Mouse (Mus musculus): ENCODE data around the gene Aicda. TPM values are rescaled to one million over a fixed set of nuclear protein-coding genes. Genes with fewer than 3 reads are reported as not detected.
A peak's percentile ranks its signal among the peaks of the same experiment; 100 is the strongest.

The Aicda gene
- total RNA-seq, 1 experiment, result 0.76 TPM

DNA sequence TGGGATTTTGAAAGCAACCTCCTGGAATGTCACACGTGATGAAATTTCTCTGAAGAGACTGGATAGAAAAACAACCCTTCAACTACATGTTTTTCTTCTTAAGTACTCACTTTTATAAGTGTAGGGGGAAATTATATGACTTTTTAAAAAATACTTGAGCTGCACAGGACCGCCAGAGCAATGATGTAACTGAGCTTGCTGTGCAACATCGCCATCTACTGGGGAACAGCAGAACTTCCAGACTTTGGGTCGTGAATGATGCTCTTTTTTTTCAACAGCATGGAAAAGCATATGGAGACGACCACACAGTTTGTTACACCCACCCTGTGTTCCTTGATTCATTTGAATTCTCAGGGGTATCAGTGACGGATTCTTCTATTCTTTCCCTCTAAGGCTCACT, 8.9 kb downstream of the Aicda start:
- TF ChIP-seq ZC3H11A (IDR thresholded peaks at IDR 0.05; ENCODE audit: borderline replicate concordance, low read depth, low read length) (no peak), HCFC1 (IDR thresholded peaks at IDR 0.05; ENCODE audit: borderline replicate concordance, insufficient read depth, low read length) (no peak), ZNF384 (IDR thresholded peaks at IDR 0.05; ENCODE audit: low read depth, low read length) (peak; percentile 90), CHD2 (IDR thresholded peaks at IDR 0.05; ENCODE audit: low read depth, low read length) (no peak)
- peak; percentile 58 for DNase-seq (ENCODE audit: low read depth, low spot score)

DNA sequence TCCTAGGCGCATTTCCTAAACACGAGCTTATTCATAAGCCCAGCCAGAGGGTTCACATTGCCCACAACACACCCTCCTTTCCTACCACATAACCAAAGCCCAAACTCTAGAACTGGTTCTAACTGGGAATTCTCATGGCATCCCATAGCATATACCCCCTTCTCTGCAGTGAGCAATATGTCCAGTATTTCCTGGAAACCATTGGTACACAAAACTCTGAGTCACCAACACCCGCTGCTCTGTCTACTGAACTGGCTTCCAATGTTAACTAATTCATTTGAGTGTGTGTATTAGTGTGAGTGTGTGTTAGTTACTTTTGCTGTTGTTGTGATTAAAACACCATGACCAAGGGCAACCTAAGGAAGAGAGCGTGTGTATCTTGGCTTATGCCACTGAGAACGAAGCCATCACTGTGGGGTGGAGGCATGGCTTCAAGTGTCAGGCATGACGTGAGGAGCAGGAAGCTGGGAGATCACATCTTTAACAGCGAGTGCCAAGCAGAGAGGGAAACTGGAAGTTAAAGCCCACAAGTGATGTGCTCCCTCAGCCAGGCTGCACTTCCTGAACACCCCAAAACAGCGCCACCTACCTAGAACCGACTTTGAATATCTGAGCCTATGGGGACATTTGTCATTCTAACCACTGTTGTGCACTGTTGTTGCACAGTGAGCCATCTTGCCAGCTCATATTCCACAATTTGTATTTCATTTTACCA, 11.6 kb downstream of the Aicda start:
- no peaks in the 10 kb centered on the region for H3K4me1 ChIP-seq (ENCODE audit: control insufficient read depth in 2 of 2, insufficient read depth in 2 of 2, low read length in 2 of 2, poor library complexity in 1 of 2)
- H3K36me3 ChIP-seq (ENCODE audit: control insufficient read depth, insufficient read depth, low read length, poor library complexity, severe bottlenecking), result no peaks in the 10 kb centered on the region
- no peak for DNase-seq (ENCODE audit: low read depth, low spot score)
- H3K9me3 ChIP-seq (ENCODE audit: control insufficient read depth, insufficient read depth, low read depth, low read length), result no peaks in the 10 kb centered on the region
- H3K9ac ChIP-seq (ENCODE audit: insufficient read depth, low read depth, low read length, poor library complexity, severe bottlenecking), result no peak overlapping the region
- in situ Hi-C loops (cut with MboI; ENCODE audit: low sequenced_read_pairs in 2 of 2, unreplicated experiment in 2 of 2), result no loop called here
- no peak for TF ChIP-seq ZNF384 (IDR thresholded peaks at IDR 0.05; ENCODE audit: low read depth, low read length)
- TF ChIP-seq CHD2 (IDR thresholded peaks at IDR 0.05; ENCODE audit: low read depth, low read length), result no peak
- no peak for TF ChIP-seq ZC3H11A (IDR thresholded peaks at IDR 0.05; ENCODE audit: borderline replicate concordance, low read depth, low read length)
- no peak for TF ChIP-seq MAFK (IDR thresholded peaks at IDR 0.05; ENCODE audit: insufficient read depth, low read depth, low read length)
- no peak for TF ChIP-seq HCFC1 (IDR thresholded peaks at IDR 0.05; ENCODE audit: borderline replicate concordance, insufficient read depth, low read length)
- H3K27ac ChIP-seq (ENCODE audit: insufficient read depth, low read depth, low read length, poor library complexity, severe bottlenecking), result no peak overlapping the region
- no peak overlapping the region for H3K4me3 ChIP-seq (ENCODE audit: insufficient read depth in 1 of 2, low read depth in 1 of 2, low read length in 2 of 2, poor library complexity in 1 of 2, severe bottlenecking in 1 of 2)

More for the DNA sequence above, 8.9 kb downstream of the Aicda start:
- no peak overlapping the region for H3K27ac ChIP-seq (ENCODE audit: insufficient read depth, low read depth, low read length, poor library complexity, severe bottlenecking)
- no peak overlapping the region for H3K4me3 ChIP-seq (ENCODE audit: insufficient read depth in 1 of 2, low read depth in 1 of 2, low read length in 2 of 2, poor library complexity in 1 of 2, severe bottlenecking in 1 of 2)
- H3K9ac ChIP-seq (ENCODE audit: insufficient read depth, low read depth, low read length, poor library complexity, severe bottlenecking), result no peak overlapping the region
- H3K4me1 ChIP-seq (ENCODE audit: control insufficient read depth in 2 of 2, insufficient read depth in 2 of 2, low read length in 2 of 2, poor library complexity in 1 of 2), result 0 out of 4 replicates have a peak, but pooled peaks cover 0 to 2% of the 10 kb centered on the region in 2 experiments
- in situ Hi-C loops (cut with MboI; ENCODE audit: low sequenced_read_pairs in 2 of 2, unreplicated experiment in 2 of 2), result no loop called here
- H3K9me3 ChIP-seq (ENCODE audit: control insufficient read depth, insufficient read depth, low read depth, low read length), result no peaks in the 10 kb centered on the region
- H3K36me3 ChIP-seq (ENCODE audit: control insufficient read depth, insufficient read depth, low read length, poor library complexity, severe bottlenecking), result no peaks in the 10 kb centered on the region

DNA sequence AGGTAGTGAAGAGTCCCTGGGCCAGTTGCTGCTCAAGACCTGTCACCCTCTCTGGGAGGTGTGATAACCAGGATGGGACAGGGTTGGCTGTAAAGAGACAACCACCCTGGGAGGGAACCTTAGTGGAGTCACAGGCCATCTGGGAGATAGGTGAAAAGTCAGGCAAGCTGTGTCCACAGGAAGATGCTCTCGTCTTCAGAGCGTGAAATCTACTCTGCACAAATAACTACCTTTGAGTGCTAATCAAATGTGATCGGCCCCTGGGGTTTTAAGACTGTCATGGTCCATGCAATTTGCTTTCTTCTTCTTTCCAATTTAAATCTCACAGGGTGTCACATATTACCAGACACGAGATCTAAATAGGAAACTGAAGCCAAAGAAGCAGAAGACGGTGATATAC, 15.5 kb downstream of the Aicda start:
- H3K4me1 ChIP-seq (ENCODE audit: control insufficient read depth in 2 of 2, insufficient read depth in 2 of 2, low read length in 2 of 2, poor library complexity in 1 of 2), result no peaks in the 10 kb centered on the region
- in situ Hi-C loops (cut with MboI; ENCODE audit: low sequenced_read_pairs in 2 of 2, unreplicated experiment in 2 of 2), result no loop called here
- no peaks in the 10 kb centered on the region for H3K36me3 ChIP-seq (ENCODE audit: control insufficient read depth, insufficient read depth, low read length, poor library complexity, severe bottlenecking)
- no peak overlapping the region for H3K4me3 ChIP-seq (ENCODE audit: insufficient read depth in 1 of 2, low read depth in 1 of 2, low read length in 2 of 2, poor library complexity in 1 of 2, severe bottlenecking in 1 of 2)
- H3K9ac ChIP-seq (ENCODE audit: insufficient read depth, low read depth, low read length, poor library complexity, severe bottlenecking), result no peak overlapping the region
- H3K27ac ChIP-seq (ENCODE audit: insufficient read depth, low read depth, low read length, poor library complexity, severe bottlenecking), result no peak overlapping the region
- TF ChIP-seq HCFC1 (IDR thresholded peaks at IDR 0.05; ENCODE audit: borderline replicate concordance, insufficient read depth, low read length) (no peak), ZC3H11A (IDR thresholded peaks at IDR 0.05; ENCODE audit: borderline replicate concordance, low read depth, low read length) (no peak), MAFK (IDR thresholded peaks at IDR 0.05; ENCODE audit: insufficient read depth, low read depth, low read length) (no peak), CHD2 (IDR thresholded peaks at IDR 0.05; ENCODE audit: low read depth, low read length) (no peak), ZNF384 (IDR thresholded peaks at IDR 0.05; ENCODE audit: low read depth, low read length) (no peak)
- no peaks in the 10 kb centered on the region for H3K9me3 ChIP-seq (ENCODE audit: control insufficient read depth, insufficient read depth, low read depth, low read length)
- DNase-seq (ENCODE audit: low read depth, low spot score), result no peak

DNA sequence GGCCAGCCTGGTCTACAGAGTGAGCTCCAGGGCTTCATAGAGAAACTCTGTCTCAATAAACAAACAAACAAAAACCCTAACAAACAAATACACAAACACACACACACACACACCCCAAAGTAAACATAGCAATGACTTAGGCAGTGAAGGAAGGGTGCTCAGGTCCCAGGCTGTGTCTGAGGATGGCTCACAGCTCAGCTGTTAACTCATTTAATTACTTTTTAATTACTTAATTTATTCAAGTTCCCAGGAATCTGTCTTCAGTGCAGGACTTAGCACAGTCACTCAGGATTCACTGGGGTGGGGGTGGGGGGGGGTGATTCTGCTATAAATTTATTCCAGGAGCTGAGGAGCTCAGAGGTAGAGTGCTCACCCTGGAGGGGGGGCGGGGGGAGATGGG, 16.2 kb downstream of the Aicda start:
- no peak overlapping the region for H3K4me3 ChIP-seq (ENCODE audit: insufficient read depth in 1 of 2, low read depth in 1 of 2, low read length in 2 of 2, poor library complexity in 1 of 2, severe bottlenecking in 1 of 2)
- no peak for DNase-seq (ENCODE audit: low read depth, low spot score)
- TF ChIP-seq CHD2 (IDR thresholded peaks at IDR 0.05; ENCODE audit: low read depth, low read length) (no peak), MAFK (IDR thresholded peaks at IDR 0.05; ENCODE audit: insufficient read depth, low read depth, low read length) (no peak), ZNF384 (IDR thresholded peaks at IDR 0.05; ENCODE audit: low read depth, low read length) (no peak), ZC3H11A (IDR thresholded peaks at IDR 0.05; ENCODE audit: borderline replicate concordance, low read depth, low read length) (no peak), HCFC1 (IDR thresholded peaks at IDR 0.05; ENCODE audit: borderline replicate concordance, insufficient read depth, low read length) (no peak)
- no peaks in the 10 kb centered on the region for H3K9me3 ChIP-seq (ENCODE audit: control insufficient read depth, insufficient read depth, low read depth, low read length)
- no peaks in the 10 kb centered on the region for H3K4me1 ChIP-seq (ENCODE audit: control insufficient read depth in 2 of 2, insufficient read depth in 2 of 2, low read length in 2 of 2, poor library complexity in 1 of 2)
- H3K27ac ChIP-seq (ENCODE audit: insufficient read depth, low read depth, low read length, poor library complexity, severe bottlenecking), result no peak overlapping the region
- H3K36me3 ChIP-seq (ENCODE audit: control insufficient read depth, insufficient read depth, low read length, poor library complexity, severe bottlenecking), result no peaks in the 10 kb centered on the region
- in situ Hi-C loops (cut with MboI; ENCODE audit: low sequenced_read_pairs in 2 of 2, unreplicated experiment in 2 of 2), result no loop called here
- no peak overlapping the region for H3K9ac ChIP-seq (ENCODE audit: insufficient read depth, low read depth, low read length, poor library complexity, severe bottlenecking)

Data from ES-E14 (cell line).